Mouse (Mus musculus) ZHBTc4 (cell line): Measurements from ENCODE around the gene Syn3.
"Not testable (repeated sequence)": the region's sequence is repeated elsewhere in the genome, so short reads cannot be mapped to it uniquely, and the experiment has no call there.

ENCODE experiments used
- DNase-seq: peaks from one replicate; pipeline ENCODE4 v3.0.0-alpha.2; 2011; ENCODE audit warnings: low read depth, low spot score

Gene Syn3

DNA sequence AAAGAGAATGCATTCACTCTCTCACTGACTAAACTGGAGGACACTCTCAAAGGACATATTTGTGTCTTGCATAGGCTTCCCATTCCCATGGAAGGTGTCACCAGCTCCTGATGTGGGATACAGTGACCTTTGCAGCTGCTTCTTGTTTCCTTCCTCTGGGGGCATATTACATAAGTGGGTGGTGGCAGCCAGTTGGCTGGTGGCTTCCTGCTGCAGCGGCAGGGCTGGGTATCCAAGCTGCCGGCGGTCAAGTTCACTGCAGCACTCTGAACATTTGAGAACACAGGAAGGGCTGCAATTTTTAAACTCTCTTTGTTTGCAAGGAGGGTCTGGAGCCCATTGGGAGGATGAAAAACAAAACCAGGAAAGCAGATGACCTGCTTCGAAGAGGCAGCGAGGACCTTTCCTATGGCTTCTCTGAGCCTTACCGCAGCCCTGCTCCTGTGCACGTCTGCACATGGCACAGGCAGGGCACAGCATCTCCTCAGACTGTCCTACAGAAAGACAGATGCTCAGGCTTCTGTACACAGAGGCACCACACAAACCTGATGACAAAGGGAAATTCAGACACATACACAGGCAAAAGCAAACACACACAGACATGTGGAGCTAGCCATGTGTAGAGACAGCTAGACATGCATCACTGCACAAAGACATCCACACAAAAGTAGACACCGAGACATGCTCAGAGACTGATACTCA is 340.3 kb downstream of the Syn3 start:
- DNase-seq = no peak

DNA sequence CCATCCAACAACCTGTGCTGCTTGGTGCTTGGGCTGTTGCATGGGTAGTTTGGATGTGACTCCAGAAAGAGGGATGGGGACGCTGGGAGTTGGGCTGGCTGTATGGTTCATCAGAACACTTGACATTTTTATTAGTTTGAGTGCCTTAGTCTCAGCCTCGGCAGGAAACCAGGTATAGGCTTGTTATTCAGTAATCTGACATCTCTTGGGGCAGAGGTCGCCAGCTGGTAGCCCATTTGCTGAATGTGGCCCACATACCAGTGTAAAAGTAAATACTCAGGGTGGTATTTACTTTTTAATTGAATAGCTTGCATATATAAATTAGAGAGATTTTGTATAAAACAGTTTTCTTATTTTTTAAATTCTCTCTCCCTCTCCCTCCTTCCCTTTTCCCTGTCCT is 343.4 kb downstream of the Syn3 start:
- no peak for DNase-seq

DNA sequence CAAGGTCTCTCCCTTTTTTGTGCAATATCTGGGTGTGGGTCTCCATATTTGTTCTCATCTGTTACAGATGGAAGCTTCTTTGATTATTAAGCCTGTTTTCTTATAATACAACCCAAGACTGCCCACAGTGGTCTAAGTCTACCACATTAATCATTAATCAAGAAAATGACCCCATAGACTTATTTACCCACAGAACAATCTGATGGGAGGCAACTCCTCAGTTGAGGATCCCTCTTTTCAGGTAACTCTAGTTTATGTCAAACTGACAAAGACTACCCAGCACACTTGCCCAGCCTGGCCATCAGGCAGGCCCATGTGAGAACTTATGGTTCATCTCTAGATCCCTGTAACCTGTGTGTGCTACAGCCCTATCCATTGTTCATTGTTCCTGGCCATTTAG is 345.5 kb downstream of the Syn3 start:
- DNase-seq = no peak

DNA sequence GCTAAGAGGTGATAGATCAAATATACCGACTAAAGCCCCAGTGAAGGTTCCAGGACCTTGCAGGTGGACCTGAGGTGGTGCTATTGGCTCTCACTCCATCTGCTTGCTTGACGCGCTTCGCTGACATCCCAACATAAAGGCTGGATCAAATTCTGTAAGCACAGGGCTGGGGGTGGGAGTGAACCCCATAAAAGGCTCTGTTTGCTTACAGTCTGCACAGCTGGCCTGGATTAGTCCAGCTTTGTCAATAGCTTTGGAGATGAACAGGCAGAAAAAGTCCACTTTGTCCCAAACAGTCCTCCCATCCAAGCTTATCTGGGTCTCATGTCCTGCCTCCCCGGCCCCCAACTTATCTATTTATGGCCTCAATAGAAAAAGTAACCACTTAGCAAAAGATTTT is 347.3 kb downstream of the Syn3 start:
- DNase-seq = no peak

DNA sequence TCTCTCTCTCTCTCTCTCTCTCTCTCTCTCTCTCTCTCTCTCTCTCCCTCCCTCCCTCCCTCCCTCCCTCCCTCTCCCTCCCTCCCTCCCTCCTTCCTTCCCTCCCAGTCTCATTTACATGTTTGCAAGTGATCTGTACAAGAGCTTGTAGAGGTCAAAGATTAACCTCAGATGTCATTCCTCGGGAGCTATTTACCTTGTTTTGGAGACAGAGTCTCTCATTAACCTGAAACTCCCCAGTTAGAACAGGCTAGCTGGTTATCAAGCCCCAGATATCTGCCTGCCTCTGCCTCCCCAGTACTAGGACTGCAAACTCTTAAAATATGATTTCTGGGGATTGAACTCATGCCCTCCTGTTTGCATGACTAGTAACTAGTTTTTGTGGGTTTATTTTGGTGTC is 348.6 kb downstream of the Syn3 start:
- DNase-seq = no peak

DNA sequence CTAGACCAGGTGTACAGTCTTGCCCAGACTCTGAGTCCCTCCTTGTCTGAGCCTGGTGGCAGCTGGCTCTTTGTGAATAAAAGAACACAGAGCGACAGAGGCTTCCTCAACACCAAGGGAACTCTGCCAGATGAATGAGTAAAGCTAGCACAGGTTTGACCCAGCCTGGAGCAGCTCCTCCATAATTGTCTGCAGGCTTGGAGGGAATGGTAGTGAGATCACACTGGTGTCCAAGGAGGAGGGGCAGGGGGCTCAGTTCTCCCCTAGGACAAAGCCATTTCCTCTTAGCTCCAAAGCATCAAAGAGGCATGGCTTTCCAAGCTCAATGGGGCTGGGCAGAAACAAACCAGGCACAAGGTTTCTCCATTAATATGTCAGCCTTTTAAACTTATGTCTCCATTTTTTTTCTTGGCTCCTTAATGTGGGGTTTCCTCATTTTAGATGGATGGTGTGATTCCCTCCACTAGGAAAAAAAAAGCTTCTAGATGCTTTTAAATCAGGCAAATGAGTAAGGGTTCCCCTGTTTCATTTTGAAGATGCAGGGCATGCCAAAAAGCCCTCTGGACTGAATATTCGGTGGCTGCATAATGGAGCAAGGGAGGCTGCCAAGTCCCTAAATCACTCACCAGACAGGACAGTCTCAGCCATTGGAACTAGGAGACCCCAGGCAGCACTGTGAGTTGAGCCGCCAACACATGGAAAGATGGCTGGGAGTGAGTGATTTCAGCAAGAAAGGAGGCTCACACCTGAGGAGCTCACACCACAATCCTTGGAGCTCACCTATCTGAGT is 349.5 kb downstream of the Syn3 start:
- DNase-seq = no peak

DNA sequence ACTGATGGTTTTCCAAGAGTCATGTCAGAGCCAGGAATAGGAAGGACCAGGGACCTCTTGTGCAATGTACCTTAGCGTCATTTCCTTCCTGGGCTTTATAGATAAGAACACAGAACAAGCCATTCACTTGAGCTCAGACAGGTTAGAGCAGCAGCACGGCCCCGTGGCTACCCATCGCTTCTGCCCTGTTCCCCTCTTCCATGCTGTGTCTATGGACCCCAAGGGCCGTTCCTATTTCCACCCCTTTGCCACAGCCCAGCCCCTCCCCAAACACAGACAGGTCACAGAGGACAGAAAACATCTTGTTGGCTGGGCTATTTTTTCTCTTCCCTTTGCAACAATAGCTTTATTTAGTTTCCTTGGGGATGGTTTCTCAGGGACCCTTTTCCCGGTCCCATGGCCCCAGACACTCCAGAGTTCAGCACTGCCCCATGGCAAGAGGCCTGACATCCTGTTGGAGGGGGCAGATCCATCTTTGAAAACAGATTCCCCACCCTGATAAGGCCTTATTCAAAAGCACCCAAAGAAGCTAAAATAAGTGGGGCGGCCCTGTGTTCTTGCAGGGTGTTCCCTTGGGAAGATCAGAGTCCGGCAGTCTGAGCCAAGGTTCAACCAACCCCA is 359.5 kb downstream of the Syn3 start:
- DNase-seq = no peak

DNA sequence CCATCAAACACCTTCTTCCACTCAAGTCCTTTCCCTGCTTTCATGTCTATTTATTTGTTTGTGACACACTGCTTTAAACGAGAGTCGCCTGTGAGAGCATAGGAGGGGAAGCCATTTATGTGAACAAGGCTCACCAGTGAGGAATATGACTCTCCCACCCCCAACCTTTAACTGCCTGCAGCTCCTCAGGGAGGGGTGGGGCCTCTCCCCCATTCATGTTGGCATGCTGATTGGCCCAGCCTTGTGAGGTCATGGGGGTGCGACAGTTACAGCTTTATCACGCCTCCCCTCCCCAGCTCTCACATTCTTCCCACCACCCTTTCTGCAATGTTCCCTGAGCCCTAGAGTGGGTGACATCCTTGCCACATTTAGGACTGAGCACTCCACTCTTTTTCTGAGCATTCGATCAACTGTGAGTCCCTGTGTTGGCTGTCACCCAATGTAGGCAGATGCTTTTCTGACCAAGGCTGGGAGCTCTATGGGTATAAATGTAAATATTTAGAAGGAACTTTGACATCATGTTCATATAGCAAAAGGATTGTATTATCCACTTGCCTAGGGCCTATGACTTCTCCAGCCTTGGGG is 361.0 kb downstream of the Syn3 start:
- no peak for DNase-seq

DNA sequence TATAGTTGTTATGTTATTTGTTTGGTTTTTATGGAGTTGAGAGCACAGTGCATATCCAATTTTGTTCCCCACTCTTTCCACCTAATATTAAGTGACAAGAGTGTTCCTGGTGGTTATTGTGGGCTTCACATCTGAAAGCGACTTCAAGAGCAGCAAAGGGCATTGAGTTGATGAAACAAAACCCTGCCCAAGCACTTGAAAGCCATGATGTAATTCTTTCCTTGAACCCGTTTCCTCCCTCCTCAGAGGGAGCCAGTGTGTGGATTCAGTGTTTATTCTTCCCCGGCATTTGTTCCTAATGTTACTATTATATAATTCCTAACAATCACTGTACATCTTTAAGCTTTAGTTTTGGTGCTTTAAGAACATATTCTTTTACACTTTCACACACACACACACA is 361.6 kb downstream of the Syn3 start:
- no peak for DNase-seq

DNA sequence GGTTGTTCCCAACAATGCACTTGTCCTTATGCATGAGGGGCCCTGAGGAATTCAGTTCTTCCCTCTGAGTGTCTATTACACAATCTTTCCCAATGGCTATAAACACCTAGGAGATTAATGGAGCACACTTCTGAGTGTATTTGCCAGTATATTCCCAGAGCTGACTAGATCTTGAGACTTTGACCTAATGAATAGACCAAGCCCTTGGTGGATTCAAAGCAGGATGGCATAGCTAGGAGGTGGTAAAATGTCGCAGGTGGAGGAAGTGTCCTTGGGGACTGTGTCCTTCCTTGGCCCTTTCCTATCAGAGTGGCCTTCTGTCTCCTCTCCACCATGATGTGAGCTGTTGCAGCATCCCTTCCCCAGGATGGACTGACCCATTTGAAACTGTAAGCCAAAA is 362.4 kb downstream of the Syn3 start:
- DNase-seq = no peak

DNA sequence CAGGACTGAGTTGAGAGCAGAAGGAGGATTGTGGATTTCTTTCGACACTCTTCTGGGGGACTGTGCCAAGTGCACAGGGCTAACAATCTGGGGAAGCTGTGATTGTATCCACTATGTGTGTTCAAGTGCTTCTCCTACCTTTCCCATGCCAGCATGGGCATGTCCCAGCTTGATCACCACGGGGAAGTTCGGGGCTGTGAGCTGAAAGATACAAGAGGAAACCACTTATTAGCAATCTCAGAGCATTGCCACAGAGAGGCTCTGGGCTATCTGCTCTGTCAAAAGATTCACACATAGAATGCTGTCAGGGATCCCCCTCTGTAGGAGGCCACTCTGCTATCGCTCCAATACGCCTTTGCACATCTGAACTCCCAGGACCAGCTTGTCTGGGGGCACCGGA is 363.8 kb downstream of the Syn3 start:
- no peak for DNase-seq

DNA sequence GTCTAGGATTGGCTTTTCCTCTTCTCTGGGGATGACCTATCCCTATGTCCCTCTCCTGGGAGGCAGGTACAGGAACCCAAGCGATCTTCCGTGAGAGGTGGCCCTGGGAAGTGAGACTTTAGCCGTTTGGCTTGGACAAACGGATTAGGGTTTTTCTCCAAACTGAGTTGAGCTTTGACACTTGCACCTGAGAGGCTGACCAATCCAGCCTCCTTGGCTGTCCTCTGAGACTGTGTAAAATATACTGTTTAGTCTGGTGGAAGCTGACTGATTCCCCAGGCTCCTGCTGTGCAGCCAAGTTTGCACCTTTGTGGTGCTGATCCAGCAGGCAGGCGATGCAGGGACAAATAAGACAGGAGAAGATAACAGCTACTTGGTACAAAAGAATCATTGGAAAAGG is 364.4 kb downstream of the Syn3 start:
- DNase-seq = peak; percentile 12

DNA sequence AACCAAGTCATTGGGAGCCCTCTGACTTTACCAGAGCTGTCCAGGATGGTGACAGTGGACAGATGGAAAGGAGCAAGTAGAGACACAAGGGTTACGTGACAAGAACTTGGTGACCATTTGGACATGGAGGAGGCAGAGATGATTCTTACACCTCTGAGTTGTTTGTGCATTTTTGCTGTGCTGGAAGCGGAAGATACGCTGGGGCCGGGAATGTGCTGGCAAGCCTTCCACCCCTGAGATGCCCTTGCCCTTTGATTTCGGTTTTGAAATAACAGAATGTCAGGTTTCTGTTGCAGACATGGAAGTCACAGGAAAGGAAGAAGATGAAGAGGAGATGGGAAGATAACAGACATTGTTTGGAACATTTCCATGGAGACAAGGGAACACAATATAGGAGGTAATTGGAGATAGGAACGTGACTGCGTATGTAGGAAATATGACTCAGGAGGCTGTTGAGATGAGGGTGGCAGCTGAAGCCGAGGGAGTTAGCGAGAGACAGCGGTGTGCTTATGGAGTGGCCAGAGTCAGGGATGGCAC is 366.2 kb downstream of the Syn3 start:
- DNase-seq = no peak

DNA sequence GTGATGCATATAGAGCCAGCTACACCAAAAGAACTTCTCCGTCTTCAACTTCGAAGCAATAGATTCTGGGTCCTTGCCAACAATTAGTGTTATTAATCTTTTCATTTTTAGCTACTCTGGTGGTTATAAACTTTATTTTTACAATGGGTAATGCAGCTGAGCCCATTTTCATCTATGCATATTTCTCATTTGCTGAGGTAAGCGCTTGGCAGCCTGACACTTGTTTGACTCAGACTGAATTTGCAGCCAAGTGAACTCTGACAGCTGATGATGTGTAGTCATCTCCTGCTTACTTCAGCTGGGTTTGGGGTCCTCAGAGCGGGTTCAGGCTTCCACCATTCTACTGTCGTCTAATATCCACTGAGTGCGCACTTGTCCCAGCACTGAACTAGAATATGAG is 369.6 kb downstream of the Syn3 start:
- no peak for DNase-seq

DNA sequence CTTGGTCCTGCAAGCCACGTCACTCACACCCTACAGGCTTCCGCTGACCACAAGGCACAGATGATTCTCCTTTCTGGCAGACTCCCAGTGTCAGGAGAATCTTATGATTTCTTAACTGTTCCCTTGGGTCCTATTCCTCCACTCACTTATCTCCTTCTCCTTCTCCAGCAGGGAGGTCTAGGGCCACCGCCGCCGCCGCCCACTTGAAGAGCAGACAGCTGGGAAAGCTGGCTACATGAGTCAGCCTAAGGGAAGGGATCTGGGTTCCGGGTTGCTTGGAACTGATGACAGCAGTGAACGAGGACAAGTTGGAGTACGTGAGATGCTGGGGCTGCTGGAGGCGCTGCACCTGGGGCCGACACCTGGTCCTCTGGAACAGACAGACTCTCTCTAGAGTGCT is 372.2 kb downstream of the Syn3 start:
- DNase-seq = no peak

DNA sequence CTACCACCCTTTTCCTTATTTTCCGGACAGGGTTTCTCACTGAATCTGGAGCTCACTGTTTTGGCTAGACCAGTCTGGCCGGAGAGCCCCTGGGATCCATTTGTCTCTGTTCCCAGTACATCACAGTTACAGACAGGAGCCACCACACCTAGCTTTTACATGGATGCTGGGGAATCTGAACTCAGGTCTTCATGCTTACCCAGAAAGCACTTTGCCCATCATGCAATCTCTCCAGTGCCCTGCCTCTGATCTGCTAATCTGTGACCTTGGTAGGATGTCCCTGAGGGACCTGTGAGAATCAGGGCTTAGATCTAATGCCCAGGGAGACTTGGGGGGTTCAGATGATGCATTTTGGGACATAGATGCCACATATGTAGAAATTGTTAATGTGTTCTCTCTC is 373.3 kb downstream of the Syn3 start:
- DNase-seq = no peak

DNA sequence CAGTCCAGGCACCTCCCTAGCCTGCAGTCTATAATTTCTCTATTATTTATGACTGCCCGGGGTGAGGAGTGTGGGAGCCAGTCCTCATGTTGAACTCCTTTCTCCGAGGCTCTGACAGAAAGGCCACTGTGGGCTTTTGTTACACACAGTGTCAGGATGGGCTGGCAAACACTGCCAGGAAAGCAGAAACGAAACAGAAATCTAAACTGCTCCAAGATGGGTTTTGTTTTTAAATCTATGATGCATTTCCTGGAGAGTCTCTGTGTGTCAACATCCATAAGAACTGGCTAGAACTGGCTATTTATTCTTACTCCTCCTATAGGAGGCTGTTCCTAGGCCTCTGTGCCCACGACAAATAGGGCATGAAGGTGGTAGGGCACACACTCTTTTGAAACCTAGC is 374.6 kb downstream of the Syn3 start:
- no peak for DNase-seq

DNA sequence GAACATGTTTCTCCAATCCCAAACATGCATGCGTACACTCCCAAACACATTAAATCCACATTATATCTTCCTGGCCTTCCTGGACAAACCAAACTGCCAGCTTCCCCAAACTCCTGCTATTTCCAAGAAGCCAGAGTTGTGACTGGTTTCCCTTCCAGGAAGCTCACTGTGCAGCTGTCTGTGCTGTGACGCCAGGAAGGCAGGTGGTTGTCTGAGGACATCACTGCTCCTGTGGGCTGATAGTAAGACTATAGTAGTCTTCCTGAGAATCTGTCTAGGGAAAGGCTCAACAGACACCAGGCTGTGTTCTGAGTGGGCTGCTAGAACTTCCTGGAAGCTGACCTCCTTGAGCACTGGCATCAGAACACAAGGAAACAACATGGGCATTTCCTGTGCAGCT is 375.5 kb downstream of the Syn3 start:
- no peak for DNase-seq

DNA sequence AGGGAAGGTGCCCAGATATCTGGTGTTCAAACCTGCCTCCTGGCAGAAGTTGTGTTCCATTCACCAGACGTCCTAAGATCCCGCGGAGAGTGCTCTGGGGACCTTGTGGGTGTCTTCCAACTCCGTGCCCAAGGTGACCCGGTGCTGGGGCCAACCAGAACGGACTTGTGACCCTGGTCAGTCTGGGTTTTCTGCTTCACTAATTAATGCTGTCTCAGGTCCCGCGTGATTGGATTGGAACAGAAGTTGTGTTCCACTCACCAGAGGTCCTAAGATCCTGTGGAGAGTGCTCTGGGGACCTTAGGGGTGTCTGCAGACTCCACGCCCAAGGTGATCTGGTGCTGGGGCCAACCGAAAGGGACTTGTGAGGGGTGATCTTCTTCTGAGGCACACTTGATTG is 376.2 kb downstream of the Syn3 start:
- not testable (repeated sequence) for DNase-seq

DNA sequence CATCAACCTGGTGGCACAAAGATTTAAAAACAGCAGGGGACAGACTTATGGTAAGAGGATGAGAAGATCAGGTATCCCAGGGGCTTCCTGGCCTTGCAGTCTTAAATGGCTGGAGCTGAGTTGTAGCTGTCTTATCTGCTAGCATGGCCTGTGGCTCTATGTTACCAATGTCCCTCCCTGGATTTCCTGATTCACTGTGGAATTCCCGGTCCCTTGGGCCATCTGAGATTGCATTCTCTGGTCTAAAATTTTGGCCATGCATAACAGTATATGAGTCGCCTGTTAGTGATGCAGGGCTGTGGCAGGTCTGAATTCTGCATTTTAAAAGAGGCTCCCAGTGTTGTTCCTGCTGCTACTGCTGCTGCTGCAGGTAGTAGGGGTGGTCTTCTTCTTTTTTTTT is 382.4 kb downstream of the Syn3 start:
- DNase-seq = no peak

DNA sequence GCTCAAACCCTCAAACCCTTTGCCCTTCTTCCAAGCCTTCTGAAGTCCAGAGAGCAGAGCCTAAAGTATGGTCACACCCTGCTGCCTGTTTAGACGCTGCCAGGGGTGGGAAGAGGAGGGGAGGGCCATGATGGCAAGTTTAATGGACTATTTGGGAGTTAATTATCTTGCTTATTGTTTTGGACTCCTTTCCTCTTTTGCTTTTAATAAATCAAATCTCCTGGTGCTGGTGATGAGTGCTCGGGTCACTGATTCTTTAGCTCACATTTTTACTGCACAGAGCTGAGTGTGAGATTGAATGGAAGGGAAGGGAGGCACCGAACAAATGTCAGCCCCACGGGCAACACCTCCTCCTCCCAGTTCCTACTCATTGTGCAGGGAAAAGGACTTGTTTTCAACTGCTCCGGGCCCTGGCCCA is 384.3 kb downstream of the Syn3 start:
- no peak for DNase-seq

DNA sequence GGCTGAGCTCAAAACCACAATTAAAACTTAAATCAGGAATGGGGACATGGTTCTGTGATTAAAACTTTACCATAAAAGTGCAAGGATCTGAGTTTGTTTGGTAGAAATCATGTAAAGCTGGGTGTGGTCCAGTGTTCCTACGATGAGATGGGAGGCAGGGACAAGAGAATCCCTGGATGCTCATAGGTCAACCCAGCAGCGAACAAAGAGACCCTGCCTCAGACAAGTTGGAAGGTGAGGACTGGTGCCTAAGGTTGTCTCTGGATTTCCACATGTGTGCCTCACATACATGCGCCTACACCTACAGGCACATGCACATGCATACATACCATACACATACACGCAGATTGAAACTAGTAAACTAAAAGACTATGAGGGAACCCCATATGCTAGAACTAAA is 389.9 kb downstream of the Syn3 start:
- no peak for DNase-seq
